ENCODE assay signal across 8 mouse cellular contexts in genomic region chr3:110142314-110143205, GRCm38 (mm10). TPM values are rescaled to one million over a fixed set of nuclear protein-coding genes. Genes with fewer than 3 reads are reported as not detected.
DNase-seq lines count a peak whose midpoint lies in the region; ATAC-seq lines count a peak whose summit lies in the region.

No protein-coding gene starts in this region.

- H3K4me1 ChIP-seq in kidney, embryonic 16.5 days (ENCODE audit: insufficient read depth, low read length): peaks cover 9% of the 10 kb centered on the region
- H3K4me1 ChIP-seq in stomach, embryonic 15.5 days: peaks cover 3% of the 10 kb centered on the region; the same call in 1 of the 2 replicates

- no peaks in the 10 kb centered on the region for H3K9me3 ChIP-seq in kidney, embryonic 16.5 days (ENCODE audit: low read length)
- no peaks in the 10 kb centered on the region for H3K9me3 ChIP-seq in stomach, embryonic 15.5 days

- peak overlapping the region; percentile 99 for H3K4me2 ChIP-seq in kidney, embryonic 16.5 days (replicated peaks; ENCODE audit: low read depth, low read length)
- H3K4me2 ChIP-seq in stomach, embryonic 15.5 days: peak overlapping the region; percentile 98

- H3K36me3 ChIP-seq in kidney, embryonic 16.5 days (ENCODE audit: insufficient read depth, low read length): no peaks in the 10 kb centered on the region
- no peaks in the 10 kb centered on the region for H3K36me3 ChIP-seq in stomach, embryonic 15.5 days

- DNase-seq in ovary, postnatal 36 days (ENCODE audit: low spot score): peak; percentile 24
- no peak for DNase-seq in ovary, postnatal 14 days (ENCODE audit: low spot score)
- DNase-seq in cerebellum, adult 9-11 months: peak; percentile 60
- peak; percentile 11 for DNase-seq in forelimb bud, embryonic 11.5 days (ENCODE audit: low read depth, low spot score)
- DNase-seq in mesoderm, embryonic 11.5 days (ENCODE audit: low read depth, low spot score): peak; percentile 16

- WGBS in kidney, embryonic 16.5 days: under 1% methylated on average over 73 of the region's 77 CpGs
- under 1% methylated on average over 77 of the region's 77 CpGs for WGBS in stomach, embryonic 15.5 days

- peak overlapping the region; percentile 60 for H3K4me3 ChIP-seq in kidney, embryonic 16.5 days (ENCODE audit: low read length)
- peak overlapping the region; percentile 56 for H3K4me3 ChIP-seq in stomach, embryonic 15.5 days (replicated peaks)

- H3K9ac ChIP-seq in kidney, embryonic 16.5 days (replicated peaks; ENCODE audit: low read length): peak overlapping the region; percentile 62
- H3K9ac ChIP-seq in stomach, embryonic 15.5 days: peak overlapping the region; percentile 24; the same call in 1 of the 2 replicates

- H3K27ac ChIP-seq in kidney, embryonic 16.5 days (ENCODE audit: low read length): no peak overlapping the region
- H3K27ac ChIP-seq in stomach, embryonic 15.5 days: no peak overlapping the region

- H3K27me3 ChIP-seq in kidney, embryonic 16.5 days (ENCODE audit: insufficient read depth, low read length): peaks cover 18% of the 10 kb centered on the region; the same call in 1 of the 2 replicates
- H3K27me3 ChIP-seq in stomach, embryonic 15.5 days (replicated peaks): peaks cover 10% of the 10 kb centered on the region; the same call in 1 of the 2 replicates

- peak; percentile 57 for ATAC-seq in kidney, embryonic 16.5 days (ENCODE audit: low FRiP score, low TSS enrichment)
- peak; percentile 61 for ATAC-seq in stomach, embryonic 15.5 days (ENCODE audit: insufficient read depth, low FRiP score, low read depth)
- no peak for ATAC-seq in monocyte, adult 5-6 weeks (replicated peaks; ENCODE audit: insufficient number of reproducible peaks, low FRiP score, low TSS enrichment, poor library complexity, severe bottlenecking)

RNA-seq across cellular contexts. Expression of gene Ntng1, which starts 1.3 kb away (rescaled TPM):
- polyA plus RNA-seq in kidney, embryonic 16.5 days (2015; fragmentation: Nextera tagmentation; extraction: Ambion mirVana): 1.0 and 1.1 TPM in 2 replicates
- polyA plus RNA-seq in stomach, embryonic 15.5 days (2015; fragmentation: Nextera tagmentation; extraction: Ambion mirVana): 3.3 and 4.4 TPM in 2 replicates
- total RNA-seq in monocyte, adult 5-6 weeks (2017): not detected in 3 replicates
